Mouse (Mus musculus) neural tube, embryonic 13.5 days (tissue): ENCODE data around the gene Grin2d. TPM values are rescaled to one million over a fixed set of nuclear protein-coding genes. Genes with fewer than 3 reads are reported as not detected.
A peak's percentile ranks its signal among the peaks of the same experiment; 100 is the strongest.

Experiments
- ATAC-seq: fragments of 200-750 bp; cut with Nextera tagmentation; 2 replicates; pipeline ENCODE4 v1.8.0; 2017; ENCODE audit warnings: low read depth, mild to moderate bottlenecking, moderate TSS enrichment, moderate library complexity
- H3K27ac ChIP-seq: fragments of 300-500 bp; sonication (generic); replicated peaks from 2 replicates; pipeline ENCODE4 v1.5.1; 2015; ENCODE audit warnings: moderate library complexity, mild to moderate bottlenecking, inconsistent platforms
- H3K27me3 ChIP-seq: fragments of 300-500 bp; sonication (generic); 2 replicates; pipeline ENCODE4 v1.6.1; 2015; ENCODE audit warnings: mild to moderate bottlenecking, inconsistent platforms
- H3K36me3 ChIP-seq: fragments of 300-500 bp; sonication (generic); 2 replicates; pipeline ENCODE4 v1.6.1; 2015; ENCODE audit warnings: mild to moderate bottlenecking, inconsistent platforms
- H3K4me1 ChIP-seq: fragments of 300-500 bp; sonication (generic); replicated peaks from 2 replicates; pipeline ENCODE4 v1.6.1; 2015; ENCODE audit warnings: inconsistent platforms
- H3K4me2 ChIP-seq: fragments of 300-500 bp; sonication (generic); 2 replicates; pipeline ENCODE4 v1.6.1; 2015; ENCODE audit warnings: inconsistent platforms, mild to moderate bottlenecking, moderate library complexity
- H3K4me3 ChIP-seq: fragments of 300-500 bp; sonication (generic); 2 replicates; pipeline ENCODE4 v1.5.1; 2015; ENCODE audit warnings: mild to moderate bottlenecking, inconsistent platforms
- H3K9ac ChIP-seq: fragments of 300-500 bp; sonication (generic); 2 replicates; pipeline ENCODE4 v1.6.1; 2015; ENCODE audit warnings: moderate library complexity, mild to moderate bottlenecking, inconsistent platforms
- H3K9me3 ChIP-seq: fragments of 300-500 bp; sonication (generic); 2 replicates; pipeline ENCODE4 v1.6.1; 2016; ENCODE audit warnings: inconsistent platforms
- WGBS: fragments of 180-500 bp; shearing (Covaris S2); methylation state at CpG from one replicate; pipeline ENCODE4 v1.1.7; 2015; 5-methylcytosine and 5-hydroxymethylcytosine counted together
- polyA plus RNA-seq: library from polyadenylated mRNA; unstranded; fragments of >200 nt; fragmentation: Nextera tagmentation; extraction: Ambion mirVana; gene quantifications from 2 replicates; pipeline ENCODE4 v1.2.1, GENCODE M21; 2015

Grin2d gene
- polyA plus RNA-seq, 1 experiment from 2014 or later: 1.6 TPM

- peaks cover 65% of the 10 kb centered on the region for H3K4me1 ChIP-seq
- H3K27me3 ChIP-seq: peaks cover 43% of the 10 kb centered on the region
- peak overlapping the region; percentile 44 for H3K4me3 ChIP-seq
- H3K4me2 ChIP-seq: peak overlapping the region; percentile 64
- peak overlapping the region; percentile 87 for H3K9ac ChIP-seq
- 17% methylated on average over 8 of the region's 8 CpGs for WGBS
- ATAC-seq: no peak
- H3K9me3 ChIP-seq: no peaks in the 10 kb centered on the region
- peaks cover 2% of the 10 kb centered on the region; the same call in 1 of the 2 replicates for H3K36me3 ChIP-seq
- peak overlapping the region; percentile 49; the same call in 1 of the 2 replicates for H3K27ac ChIP-seq
These were observed 9.0 kb downstream of the Grin2d start for GRCm38 (mm10) chr7:45869107-45869670.

GRCm38 (mm10) chr7:45867871-45868270 lies 10.3 kb downstream of the Grin2d start:
- H3K9me3 ChIP-seq: no peaks in the 10 kb centered on the region
- no peak overlapping the region for H3K27ac ChIP-seq
- peak overlapping the region; percentile 87; the same call in 1 of the 2 replicates for H3K9ac ChIP-seq
- peaks cover 57% of the 10 kb centered on the region for H3K4me1 ChIP-seq
- peak overlapping the region; percentile 64 for H3K4me2 ChIP-seq
- 4% methylated on average over 2 of the region's 2 CpGs for WGBS
- no peaks in the 10 kb centered on the region for H3K36me3 ChIP-seq
- peaks cover 43% of the 10 kb centered on the region for H3K27me3 ChIP-seq
- no peak for ATAC-seq
- peak overlapping the region; percentile 44 for H3K4me3 ChIP-seq

- peaks cover 37% of the 10 kb centered on the region for H3K27me3 ChIP-seq
- H3K9me3 ChIP-seq: no peaks in the 10 kb centered on the region
- peak overlapping the region; percentile 87 for H3K9ac ChIP-seq
- peak overlapping the region; percentile 56 for H3K4me3 ChIP-seq
- peak overlapping the region; percentile 69 for H3K27ac ChIP-seq
- peak; percentile 42 for ATAC-seq
- H3K36me3 ChIP-seq: no peaks in the 10 kb centered on the region
- under 1% methylated on average over 117 of the region's 117 CpGs for WGBS
- H3K4me1 ChIP-seq: peaks cover 59% of the 10 kb centered on the region
- H3K4me2 ChIP-seq: peak overlapping the region; percentile 64
These were observed 12.0 kb downstream of the Grin2d start for GRCm38 (mm10) chr7:45865925-45866910.

- ATAC-seq: no peak
These were observed 13.7 kb downstream of the Grin2d start for GRCm38 (mm10) chr7:45864435-45864834.

GRCm38 (mm10) chr7:45862804-45863203 lies 15.4 kb downstream of the Grin2d start:
- Histone ChIP-seq H3K27me3 (peaks cover 28% of the 10 kb centered on the region), H3K4me3 (no peak overlapping the region), H3K27ac (no peak overlapping the region), H3K9ac (no peak overlapping the region), H3K4me1 (peaks cover 40% of the 10 kb centered on the region), H3K9me3 (no peaks in the 10 kb centered on the region), H3K36me3 (no peaks in the 10 kb centered on the region), H3K4me2 (no peak overlapping the region)
- WGBS: 85% methylated on average over 7 of the region's 7 CpGs
- ATAC-seq: no peak

More at GRCm38 (mm10) chr7:45864435-45864834, 13.7 kb downstream of the Grin2d start:
- Histone ChIP-seq H3K9ac (no peak overlapping the region), H3K9me3 (no peaks in the 10 kb centered on the region), H3K27me3 (peaks cover 26% of the 10 kb centered on the region), H3K4me1 (peaks cover 52% of the 10 kb centered on the region), H3K4me3 (no peak overlapping the region), H3K36me3 (no peaks in the 10 kb centered on the region), H3K27ac (no peak overlapping the region), H3K4me2 (no peak overlapping the region)
- 53% methylated on average over 3 of the region's 3 CpGs for WGBS

GRCm38 (mm10) chr7:45859008-45859407 lies 19.2 kb downstream of the Grin2d start:
- peaks cover 47% of the 10 kb centered on the region for H3K27me3 ChIP-seq
- H3K9me3 ChIP-seq: no peaks in the 10 kb centered on the region
- 69% methylated on average over 4 of the region's 4 CpGs for WGBS
- no peak overlapping the region for H3K4me3 ChIP-seq
- no peak overlapping the region for H3K4me2 ChIP-seq
- no peaks in the 10 kb centered on the region for H3K36me3 ChIP-seq
- H3K27ac ChIP-seq: no peak overlapping the region
- no peak overlapping the region for H3K9ac ChIP-seq
- no peak for ATAC-seq
- peaks cover 33% of the 10 kb centered on the region for H3K4me1 ChIP-seq

- peak overlapping the region; percentile 54 for H3K4me2 ChIP-seq
- peaks cover 31% of the 10 kb centered on the region for H3K4me1 ChIP-seq
- H3K9ac ChIP-seq: peak overlapping the region; percentile 26; the same call in 1 of the 2 replicates
- peaks cover 47% of the 10 kb centered on the region for H3K27me3 ChIP-seq
- H3K4me3 ChIP-seq: peak overlapping the region; percentile 27
- no peaks in the 10 kb centered on the region for H3K9me3 ChIP-seq
- no peak for ATAC-seq
- 2% methylated on average over 28 of the region's 30 CpGs for WGBS
- no peak overlapping the region for H3K27ac ChIP-seq
- no peaks in the 10 kb centered on the region for H3K36me3 ChIP-seq
These were observed 21.0 kb downstream of the Grin2d start for GRCm38 (mm10) chr7:45856950-45857901.

- Histone ChIP-seq H3K27ac (no peak overlapping the region), H3K27me3 (peaks cover 48% of the 10 kb centered on the region), H3K36me3 (no peaks in the 10 kb centered on the region), H3K9ac (no peak overlapping the region), H3K4me2 (no peak overlapping the region), H3K4me3 (no peak overlapping the region), H3K9me3 (no peaks in the 10 kb centered on the region), H3K4me1 (peaks cover 15% of the 10 kb centered on the region)
- ATAC-seq: no peak
- 80% methylated on average over 12 of the region's 12 CpGs for WGBS
These were observed 25.1 kb downstream of the Grin2d start for GRCm38 (mm10) chr7:45853089-45853488.

GRCm38 (mm10) chr7:45850661-45851060 lies 27.5 kb downstream of the Grin2d start:
- WGBS: 73% methylated on average over 3 of the region's 3 CpGs
- Histone ChIP-seq H3K9me3 (no peaks in the 10 kb centered on the region), H3K4me3 (no peak overlapping the region), H3K4me1 (no peaks in the 10 kb centered on the region), H3K9ac (no peak overlapping the region), H3K27ac (no peak overlapping the region), H3K36me3 (no peaks in the 10 kb centered on the region), H3K27me3 (peaks cover 25% of the 10 kb centered on the region), H3K4me2 (no peak overlapping the region)
- no peak for ATAC-seq

GRCm38 (mm10) chr7:45848447-45849027 lies 29.6 kb downstream of the Grin2d start:
- H3K9ac ChIP-seq: no peak overlapping the region
- no peak overlapping the region for H3K4me2 ChIP-seq
- no peak overlapping the region for H3K27ac ChIP-seq
- ATAC-seq: no peak
- 20% methylated on average over 6 of the region's 6 CpGs for WGBS
- H3K27me3 ChIP-seq: peaks cover 28% of the 10 kb centered on the region; the same call in 1 of the 2 replicates
- no peaks in the 10 kb centered on the region for H3K9me3 ChIP-seq
- no peaks in the 10 kb centered on the region for H3K36me3 ChIP-seq
- no peak overlapping the region for H3K4me3 ChIP-seq
- H3K4me1 ChIP-seq: no peaks in the 10 kb centered on the region
